Mouse (Mus musculus) MEL (cell line): Measurements from ENCODE around the gene Cdc42se2.

Experiments used
- CHD2 ChIP-seq: IDR thresholded peaks from 2 replicates; pipeline ENCODE4 v1.6.1; 2011; ENCODE audit warnings: low read length, improper control_type of control experiment
- CTCF ChIP-seq, 3 experiments: IDR thresholded peaks in 2 of 3; conservative IDR thresholded peaks in 1 of 3; 2 replicates each; pipeline ENCODE4 v1.5.1; 2011 to 2012; ENCODE audit warnings: low read length in 3 of 3, low read depth in 2 of 3, mild to moderate bottlenecking in 2 of 3, improper control_type of control experiment in 1 of 3, inconsistent platforms in 1 of 3, mixed read lengths in 1 of 3, moderate library complexity in 1 of 3; ENCODE audit not compliant: control insufficient read depth in 1 of 3, insufficient read depth in 1 of 3, poor library complexity in 1 of 3, severe bottlenecking in 1 of 3
- POLR2AphosphoS5 ChIP-seq: IDR thresholded peaks from 2 replicates; pipeline ENCODE4 v1.6.1; 2012; ENCODE audit warnings: low read depth, borderline replicate concordance, mild to moderate bottlenecking, inconsistent platforms, low read length, moderate library complexity, mixed read lengths
- ZMIZ1 ChIP-seq: IDR thresholded peaks from 2 replicates; pipeline ENCODE4 v1.6.1; 2012; ENCODE audit warnings: low read depth, mild to moderate bottlenecking, inconsistent platforms, low read length, improper control_type of control experiment, moderate library complexity

DNA sequence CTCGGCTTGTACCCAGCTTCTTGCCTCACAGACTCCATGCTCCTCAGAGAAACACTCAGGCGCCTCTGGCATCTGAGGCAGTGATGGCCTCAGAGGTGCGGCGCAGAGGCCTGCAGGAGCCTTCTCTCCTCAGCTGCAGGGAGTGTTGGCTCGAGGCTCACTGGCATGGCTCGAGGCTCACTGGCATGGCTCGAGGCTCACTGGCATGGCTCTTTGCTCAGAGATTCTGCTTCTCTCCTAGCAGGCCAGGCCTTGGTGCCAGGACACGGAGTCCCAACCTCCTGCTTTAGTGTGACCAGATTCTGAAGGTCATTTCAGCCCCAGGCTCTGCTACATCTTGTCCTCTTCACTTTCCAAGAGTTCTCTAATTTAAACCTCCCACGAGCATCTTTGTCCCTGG is 48.6 kb upstream of the Cdc42se2 start:
- no peak for TF ChIP-seq CTCF (IDR thresholded peaks at IDR 0.05 in 2 of 3, conservative IDR thresholded peaks at IDR 0.05 in 1 of 3; ENCODE audit: control insufficient read depth in 1 of 3, insufficient read depth in 1 of 3, low read depth in 2 of 3, low read length in 3 of 3, poor library complexity in 1 of 3, severe bottlenecking in 1 of 3)
- no peak for TF ChIP-seq POLR2AphosphoS5
- TF ChIP-seq CHD2 = no peak
- TF ChIP-seq ZMIZ1 = no peak
